Mouse (Mus musculus) embryo, embryonic 9.5 days (tissue): ENCODE results near the gene Mpv17l2.

Source experiments
- DNase-seq: peaks from one replicate; pipeline ENCODE4 v3.0.0-alpha.2; 2017; ENCODE audit errors: extremely low spot score

Mpv17l2 gene

GRCm38 (mm10) chr8:70750128-70750680 lies 10.5 kb downstream of the Mpv17l2 start:
- no peak for DNase-seq

GRCm38 (mm10) chr8:70749097-70749674 lies 11.6 kb downstream of the Mpv17l2 start:
- no peak for DNase-seq

GRCm38 (mm10) chr8:70748246-70749096 lies 12.3 kb downstream of the Mpv17l2 start:
- DNase-seq = no peak

- DNase-seq = no peak
Measured at GRCm38 (mm10) chr8:70747211-70747890, 13.4 kb downstream of the Mpv17l2 start.

- no peak for DNase-seq
Measured at GRCm38 (mm10) chr8:70746676-70747075, 14.1 kb downstream of the Mpv17l2 start.

GRCm38 (mm10) chr8:70745691-70746220 lies 15.0 kb downstream of the Mpv17l2 start:
- no peak for DNase-seq

GRCm38 (mm10) chr8:70744806-70745205 lies 15.9 kb downstream of the Mpv17l2 start:
- no peak for DNase-seq

GRCm38 (mm10) chr8:70743656-70744590 lies 16.8 kb downstream of the Mpv17l2 start:
- DNase-seq = peak; percentile 54

GRCm38 (mm10) chr8:70742981-70743655 lies 17.6 kb downstream of the Mpv17l2 start:
- DNase-seq = peak; percentile 36

GRCm38 (mm10) chr8:70742176-70742575 lies 18.6 kb downstream of the Mpv17l2 start:
- DNase-seq = no peak

GRCm38 (mm10) chr8:70741661-70742060 lies 19.1 kb downstream of the Mpv17l2 start:
- DNase-seq = no peak

GRCm38 (mm10) chr8:70738211-70738610 lies 22.5 kb downstream of the Mpv17l2 start:
- DNase-seq = no peak

GRCm38 (mm10) chr8:70737705-70738104 lies 23.0 kb downstream of the Mpv17l2 start:
- DNase-seq = no peak

GRCm38 (mm10) chr8:70730956-70731355 lies 29.8 kb downstream of the Mpv17l2 start:
- DNase-seq = no peak

- DNase-seq = no peak
Measured at GRCm38 (mm10) chr8:70729808-70730475, 30.8 kb downstream of the Mpv17l2 start.

GRCm38 (mm10) chr8:70726721-70727120 lies 34.0 kb downstream of the Mpv17l2 start:
- no peak for DNase-seq

- DNase-seq = peak; percentile 36
Measured at GRCm38 (mm10) chr8:70725792-70726447, 34.8 kb downstream of the Mpv17l2 start.

- no peak for DNase-seq
Measured at GRCm38 (mm10) chr8:70724216-70724615, 36.5 kb downstream of the Mpv17l2 start.

GRCm38 (mm10) chr8:70723486-70724210 lies 37.1 kb downstream of the Mpv17l2 start, which contains the start of gene Pde4c:
Gene Pde4c (plus strand): TSS chr8:70723720.
- DNase-seq = no peak
